Mouse (Mus musculus): ENCODE results near the gene Kcnh3. TPM values are rescaled to one million over a fixed set of nuclear protein-coding genes. Genes with fewer than 3 reads are reported as not detected.

Gene Kcnh3
- polyA plus RNA-seq, 1 experiment from 2014 or later, result not detected

GRCm38 (mm10) chr15:99284527-99285188 is 60.0 kb downstream of the Kcnh3 start:
- 24% methylated on average over 14 of the region's 14 CpGs for WGBS (ENCODE audit: missing documents)
- Histone ChIP-seq H3K27ac (no peak overlapping the region), H3K79me2 (ENCODE audit: inconsistent target) (no peaks in the 10 kb centered on the region), H3K36me3 (ENCODE audit: inconsistent target) (no peaks in the 10 kb centered on the region), H3K4me3 (ENCODE audit: inconsistent target) (no peak overlapping the region)

DNA sequence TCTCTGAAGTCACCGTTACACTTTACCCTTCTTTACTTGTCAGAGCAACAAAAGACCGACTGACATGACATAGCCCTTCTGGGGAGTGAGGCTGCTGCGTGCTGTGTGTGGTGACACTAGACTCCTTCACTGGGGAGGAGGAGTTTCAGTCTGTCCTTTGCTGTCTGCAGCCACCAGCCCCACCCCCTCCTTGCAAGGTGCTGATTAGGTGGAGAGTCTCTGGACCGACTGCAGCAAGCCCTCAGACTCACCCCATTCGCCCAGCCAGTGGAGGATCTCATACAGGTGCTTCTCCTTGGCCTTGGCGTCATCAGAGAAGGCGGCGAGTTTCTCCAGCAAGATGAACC is 60.5 kb downstream of the Kcnh3 start:
- Histone ChIP-seq H3K36me3 (ENCODE audit: inconsistent target) (no peaks in the 10 kb centered on the region), H3K79me2 (ENCODE audit: inconsistent target) (no peaks in the 10 kb centered on the region), H3K27ac (no peak overlapping the region), H3K4me3 (ENCODE audit: inconsistent target) (no peak overlapping the region)
- 82% methylated on average over 8 of the region's 8 CpGs for WGBS (ENCODE audit: missing documents)

DNA sequence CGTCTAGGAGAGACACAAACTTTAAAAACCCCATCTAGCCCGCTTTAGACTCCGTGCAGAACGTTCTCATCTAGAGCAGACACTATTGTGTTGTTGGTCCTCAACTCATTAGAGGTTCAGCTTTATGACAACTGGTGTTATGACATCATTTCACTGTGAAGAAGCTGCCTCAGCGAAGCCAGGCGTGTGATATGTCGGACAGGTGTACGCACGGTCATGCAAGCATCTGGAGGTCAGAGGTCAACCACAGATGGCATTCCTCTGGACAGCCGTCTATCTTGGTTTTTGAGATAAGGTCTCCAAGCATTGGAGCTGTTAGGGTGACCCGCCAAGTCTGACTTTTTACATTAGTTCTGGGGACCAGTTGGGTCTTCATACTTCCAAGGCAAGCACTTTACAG is 65.9 kb downstream of the Kcnh3 start:
- no peaks in the 10 kb centered on the region for H3K36me3 ChIP-seq (ENCODE audit: inconsistent target)
- H3K27ac ChIP-seq, result no peak overlapping the region
- H3K79me2 ChIP-seq (ENCODE audit: inconsistent target), result no peaks in the 10 kb centered on the region
- 98% methylated on average over 11 of the region's 11 CpGs for WGBS (ENCODE audit: missing documents)
- no peak overlapping the region for H3K4me3 ChIP-seq (ENCODE audit: inconsistent target)

Other genes with a start within 250 kb of the Kcnh3 start
- 112 to 385 TPM (median 315 TPM) in 3 replicates for gene Tuba1c, start 195.0 kb upstream of the Kcnh3 start, polyA plus RNA-seq (2018)
- 0.07 TPM in 1 of 3 replicates, not detected in the others for gene Prph, start 169.7 kb upstream of the Kcnh3 start, polyA plus RNA-seq (2018)
- 2.4 to 2.6 TPM in 2 of 3 replicates, not detected in the other for gene Troap, start 150.3 kb upstream of the Kcnh3 start, polyA plus RNA-seq (2018)
- gene C1ql4, start 137.0 kb upstream of the Kcnh3 start, polyA plus RNA-seq (2018), result not detected in 3 replicates
- not detected in 3 replicates for gene Dnajc22, start 131.7 kb upstream of the Kcnh3 start, polyA plus RNA-seq (2018)
- 2.7 to 4.0 TPM (median 3.2 TPM) in 3 replicates for gene Spats2, start 98.9 kb upstream of the Kcnh3 start, polyA plus RNA-seq (2018)
- 13.4 to 26.0 TPM (median 25.2 TPM) in 3 replicates for gene Mcrs1, start 27.1 kb downstream of the Kcnh3 start, polyA plus RNA-seq (2018)
- gene Prpf40b, start 70.2 kb downstream of the Kcnh3 start, polyA plus RNA-seq (2018), result 6.5 to 9.7 TPM (median 7.5 TPM) in 3 replicates
- not detected in 3 replicates for gene Fam186b, start 71.0 kb downstream of the Kcnh3 start, polyA plus RNA-seq (2018)
- gene Fmnl3, start 145.6 kb downstream of the Kcnh3 start, polyA plus RNA-seq (2018), result 7.2 to 21.2 TPM (median 8.2 TPM) in 3 replicates
- gene Tmbim6, start 168.0 kb downstream of the Kcnh3 start, polyA plus RNA-seq (2018), result 449 to 584 TPM (median 516 TPM) in 3 replicates
- gene Nckap5l, start 232.9 kb downstream of the Kcnh3 start, polyA plus RNA-seq (2018), result 8.4 to 21.0 TPM (median 16.3 TPM) in 3 replicates
- gene Bcdin3d, start 249.9 kb downstream of the Kcnh3 start, polyA plus RNA-seq (2018), result 2.9 to 5.5 TPM (median 5.3 TPM) in 3 replicates